Mouse (Mus musculus) forebrain, embryonic 15.5 days (tissue): ENCODE measurements around the gene Ifitm7. TPM values are rescaled to one million over a fixed set of nuclear protein-coding genes. Genes with fewer than 3 reads are reported as not detected.

ENCODE experiments used
- ATAC-seq: fragments of 200-750 bp; cut with Nextera tagmentation; replicated peaks from 2 replicates; pipeline ENCODE4 v1.8.0; 2017; ENCODE audit warnings: mild to moderate bottlenecking, moderate TSS enrichment, moderate library complexity
- H3K27ac ChIP-seq: fragments of 300-500 bp; sonication (generic); replicated peaks from 2 replicates; pipeline ENCODE4 v1.5.1; 2015; ENCODE audit warnings: mild to moderate bottlenecking, inconsistent platforms
- H3K27me3 ChIP-seq: fragments of 300-500 bp; sonication (generic); 2 replicates; pipeline ENCODE4 v1.6.1; 2015; ENCODE audit warnings: inconsistent platforms
- H3K36me3 ChIP-seq: fragments of 300-500 bp; sonication (generic); 2 replicates; pipeline ENCODE4 v1.6.1; 2015; ENCODE audit warnings: mild to moderate bottlenecking, inconsistent platforms
- H3K4me1 ChIP-seq: fragments of 300-500 bp; sonication (generic); 2 replicates; pipeline ENCODE4 v1.6.1; 2015; ENCODE audit warnings: inconsistent platforms
- H3K4me2 ChIP-seq: fragments of 300-500 bp; sonication (generic); replicated peaks from 2 replicates; pipeline ENCODE4 v1.6.1; 2015; ENCODE audit warnings: mild to moderate bottlenecking, inconsistent platforms
- H3K4me3 ChIP-seq: fragments of 300-500 bp; sonication (generic); 2 replicates; pipeline ENCODE4 v1.5.1; 2015; ENCODE audit warnings: mild to moderate bottlenecking, inconsistent platforms
- H3K9ac ChIP-seq: fragments of 300-500 bp; sonication (generic); replicated peaks from 2 replicates; pipeline ENCODE4 v1.6.1; 2015; ENCODE audit warnings: mild to moderate bottlenecking, inconsistent platforms
- H3K9me3 ChIP-seq: fragments of 300-500 bp; sonication (generic); 2 replicates; pipeline ENCODE4 v1.6.1; 2016; ENCODE audit warnings: inconsistent platforms
- WGBS: fragments of 180-500 bp; shearing (Covaris S2); methylation state at CpG from one replicate; pipeline ENCODE4 v1.1.7; 2015; ENCODE audit warnings: mixed read lengths; 5-methylcytosine and 5-hydroxymethylcytosine counted together
- polyA plus RNA-seq: library from polyadenylated mRNA; unstranded; fragments of >200 nt; fragmentation: Nextera tagmentation; extraction: Ambion mirVana; gene quantifications from 2 replicates; pipeline ENCODE4 v1.2.1, GENCODE M21; 2015

The Ifitm7 gene
- 0.26 and 0.80 TPM in 2 replicates for polyA plus RNA-seq

DNA sequence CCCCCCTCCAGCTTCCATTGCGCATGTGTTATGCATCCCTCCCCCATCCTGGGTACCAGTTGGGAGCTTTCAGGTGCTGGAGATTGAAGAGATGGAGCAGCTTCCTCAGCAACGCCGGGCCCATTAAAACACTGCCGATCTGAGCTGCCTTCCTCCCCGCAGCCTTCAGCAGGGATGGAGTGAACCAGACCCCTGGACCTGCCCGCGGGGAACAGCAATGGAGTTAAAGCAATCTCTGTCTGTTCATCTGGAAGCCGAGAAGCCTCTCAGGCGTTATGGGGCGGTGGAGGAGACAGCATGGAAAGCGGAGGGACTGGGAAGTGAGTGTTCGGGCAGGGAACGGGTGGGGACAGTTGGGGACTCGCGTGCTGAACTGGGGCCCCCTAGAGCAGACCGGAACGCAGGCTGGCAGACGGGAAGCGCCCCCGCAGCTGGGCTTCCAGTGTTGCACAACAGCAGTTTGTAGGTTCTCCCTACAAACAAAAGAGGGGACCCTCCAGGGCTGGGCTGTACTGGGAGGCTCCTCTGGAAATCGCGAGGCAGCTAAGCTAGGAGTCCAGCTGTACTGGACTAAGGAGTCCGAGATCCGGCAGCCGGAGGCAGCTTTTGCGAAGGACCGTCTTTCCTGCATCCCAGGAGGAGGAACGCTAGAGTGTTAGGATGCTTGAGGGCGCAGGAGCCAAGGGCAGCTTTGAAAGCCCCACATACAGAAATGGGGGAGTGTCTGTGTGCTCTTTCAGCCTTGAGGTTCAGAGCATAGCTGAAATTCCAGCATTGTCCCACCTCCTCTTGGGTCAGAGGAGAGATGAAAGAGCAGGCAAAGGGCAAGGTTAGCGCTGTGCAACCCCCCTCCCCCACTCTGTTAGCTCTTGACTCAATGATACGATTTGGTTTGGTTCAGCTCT is at the start of gene Ifitm7, which contains the start of gene 2900011O08Rik:
Gene Ifitm7 (minus strand): TSS at position 315 of the 905 bp plus-strand sequence.
Gene 2900011O08Rik (plus strand): TSS at position 31 of the 905 bp plus-strand sequence.
- Histone ChIP-seq H3K27ac (peak within 1 kb of the TSS; percentile 95), H3K4me1 (peaks cover 21% of the 10 kb centered on the region), H3K9me3 (no peaks in the 10 kb centered on the region), H3K4me3 (peak within 1 kb of the TSS; percentile 76), H3K27me3 (no peaks in the 10 kb centered on the region), H3K36me3 (no peaks in the 10 kb centered on the region; the same call in 1 of the 2 replicates), H3K4me2 (peak within 1 kb of the TSS; percentile 54), H3K9ac (peak within 1 kb of the TSS; percentile 90)
- ATAC-seq = peak; percentile 92
- under 1% methylated on average over 31 of the region's 31 CpGs for WGBS

DNA sequence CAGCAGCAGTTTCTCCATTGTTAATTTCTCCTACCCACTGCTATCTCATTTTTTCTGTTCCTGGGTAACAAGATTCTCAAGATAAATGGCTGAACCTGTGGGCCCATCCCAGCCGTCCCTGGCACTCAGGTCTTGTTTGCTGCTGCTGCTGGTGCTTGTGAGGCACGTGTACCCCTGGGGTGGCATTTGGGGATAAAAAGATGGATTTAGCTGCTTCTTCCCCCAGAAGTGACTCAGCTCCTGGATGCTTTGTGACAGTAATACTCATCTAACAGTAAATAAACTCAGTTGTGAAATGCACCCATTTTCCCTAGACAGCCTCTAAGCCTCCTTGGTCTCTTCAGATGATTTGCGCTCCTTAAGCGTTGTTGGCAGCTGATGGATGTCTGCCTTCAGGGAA is 46.4 kb upstream of the Ifitm7 start:
- no peak overlapping the region for H3K4me2 ChIP-seq
- ATAC-seq = no peak
- H3K9me3 ChIP-seq = no peaks in the 10 kb centered on the region
- peaks cover 4% of the 10 kb centered on the region; the same call in 1 of the 2 replicates for H3K4me1 ChIP-seq
- H3K27me3 ChIP-seq = no peaks in the 10 kb centered on the region
- no peak overlapping the region for H3K9ac ChIP-seq
- no peak overlapping the region for H3K4me3 ChIP-seq
- 81% methylated on average over 4 of the region's 4 CpGs for WGBS
- H3K36me3 ChIP-seq = no peaks in the 10 kb centered on the region; the same call in 1 of the 2 replicates
- no peak overlapping the region for H3K27ac ChIP-seq

DNA sequence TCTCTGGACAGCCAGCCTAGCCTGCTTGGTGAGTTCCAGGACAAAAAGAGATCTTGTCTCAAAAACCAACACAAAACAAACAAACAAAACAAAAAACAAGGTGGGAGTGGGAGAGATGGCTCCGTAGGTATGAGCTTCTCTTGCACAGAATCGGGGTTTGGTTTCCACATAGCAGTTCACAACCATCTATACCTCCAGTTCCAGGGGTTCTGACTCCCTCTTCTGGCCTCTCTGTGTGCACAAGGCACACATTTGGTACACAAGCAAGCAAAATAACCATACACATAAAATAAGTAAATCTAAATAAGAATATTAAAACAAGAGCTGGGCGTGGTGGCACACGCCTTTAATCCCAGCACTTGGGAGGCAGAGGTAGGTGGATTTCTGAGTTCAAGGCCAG is 44.0 kb upstream of the Ifitm7 start:
- 86% methylated on average over 4 of the region's 4 CpGs for WGBS
- H3K4me3 ChIP-seq = no peak overlapping the region

DNA sequence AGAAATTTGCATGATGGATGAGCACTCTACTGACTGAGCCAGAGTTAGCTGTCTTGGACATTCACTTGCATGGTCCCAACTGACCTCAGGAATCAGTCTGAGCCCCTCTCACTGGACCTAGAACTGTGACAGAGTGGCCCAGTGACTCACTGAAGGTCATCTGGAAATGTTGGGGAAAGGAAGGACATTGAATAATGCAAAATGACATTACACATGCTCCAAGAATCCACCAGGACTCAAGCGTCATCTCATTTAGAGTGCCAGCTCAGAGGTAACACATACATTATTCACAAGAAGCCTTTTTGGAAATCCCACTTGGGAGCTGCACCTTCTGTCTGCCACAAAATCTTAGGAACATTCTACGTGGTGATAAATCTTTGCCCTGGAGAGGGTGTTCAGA is 43.2 kb upstream of the Ifitm7 start:
- Histone ChIP-seq H3K4me2 (no peak overlapping the region), H3K27me3 (no peaks in the 10 kb centered on the region), H3K4me1 (peaks cover 4% of the 10 kb centered on the region; the same call in 1 of the 2 replicates), H3K36me3 (no peaks in the 10 kb centered on the region; the same call in 1 of the 2 replicates), H3K27ac (no peak overlapping the region), H3K4me3 (no peak overlapping the region), H3K9ac (no peak overlapping the region), H3K9me3 (no peaks in the 10 kb centered on the region)
- ATAC-seq = no peak
- WGBS = 75% methylated on average over 2 of the region's 2 CpGs

More for the DNA sequence above, 44.0 kb upstream of the Ifitm7 start:
- Histone ChIP-seq H3K9me3 (no peaks in the 10 kb centered on the region), H3K4me1 (peaks cover 4% of the 10 kb centered on the region; the same call in 1 of the 2 replicates), H3K4me2 (no peak overlapping the region), H3K27me3 (no peaks in the 10 kb centered on the region), H3K9ac (no peak overlapping the region), H3K27ac (no peak overlapping the region), H3K36me3 (no peaks in the 10 kb centered on the region; the same call in 1 of the 2 replicates)
- ATAC-seq = no peak

DNA sequence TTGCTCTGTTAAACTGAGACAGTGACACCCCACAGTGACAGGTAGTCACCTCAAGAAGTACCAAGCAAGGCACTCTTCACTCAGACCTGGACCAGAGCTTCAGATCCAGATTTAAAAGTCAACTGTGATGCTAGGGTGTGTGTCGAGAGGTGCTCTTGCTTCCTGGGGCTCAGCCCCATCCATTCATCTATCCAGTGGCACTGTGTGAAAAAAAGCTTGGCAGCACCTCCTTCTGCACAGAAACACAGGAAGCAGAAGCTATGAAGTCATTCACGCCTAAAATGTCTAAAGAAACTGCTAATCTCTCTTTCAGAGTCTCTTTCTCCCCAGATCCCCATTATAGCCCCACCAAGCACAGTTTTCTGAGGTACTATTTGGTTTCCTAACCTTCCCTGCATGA is 42.4 kb upstream of the Ifitm7 start:
- no peak for ATAC-seq
- Histone ChIP-seq H3K9ac (no peak overlapping the region), H3K4me3 (no peak overlapping the region), H3K4me1 (peaks cover 4% of the 10 kb centered on the region; the same call in 1 of the 2 replicates), H3K27me3 (no peaks in the 10 kb centered on the region), H3K9me3 (no peaks in the 10 kb centered on the region), H3K27ac (no peak overlapping the region), H3K4me2 (no peak overlapping the region), H3K36me3 (no peaks in the 10 kb centered on the region; the same call in 1 of the 2 replicates)
- 47% methylated on average over 2 of the region's 2 CpGs for WGBS

DNA sequence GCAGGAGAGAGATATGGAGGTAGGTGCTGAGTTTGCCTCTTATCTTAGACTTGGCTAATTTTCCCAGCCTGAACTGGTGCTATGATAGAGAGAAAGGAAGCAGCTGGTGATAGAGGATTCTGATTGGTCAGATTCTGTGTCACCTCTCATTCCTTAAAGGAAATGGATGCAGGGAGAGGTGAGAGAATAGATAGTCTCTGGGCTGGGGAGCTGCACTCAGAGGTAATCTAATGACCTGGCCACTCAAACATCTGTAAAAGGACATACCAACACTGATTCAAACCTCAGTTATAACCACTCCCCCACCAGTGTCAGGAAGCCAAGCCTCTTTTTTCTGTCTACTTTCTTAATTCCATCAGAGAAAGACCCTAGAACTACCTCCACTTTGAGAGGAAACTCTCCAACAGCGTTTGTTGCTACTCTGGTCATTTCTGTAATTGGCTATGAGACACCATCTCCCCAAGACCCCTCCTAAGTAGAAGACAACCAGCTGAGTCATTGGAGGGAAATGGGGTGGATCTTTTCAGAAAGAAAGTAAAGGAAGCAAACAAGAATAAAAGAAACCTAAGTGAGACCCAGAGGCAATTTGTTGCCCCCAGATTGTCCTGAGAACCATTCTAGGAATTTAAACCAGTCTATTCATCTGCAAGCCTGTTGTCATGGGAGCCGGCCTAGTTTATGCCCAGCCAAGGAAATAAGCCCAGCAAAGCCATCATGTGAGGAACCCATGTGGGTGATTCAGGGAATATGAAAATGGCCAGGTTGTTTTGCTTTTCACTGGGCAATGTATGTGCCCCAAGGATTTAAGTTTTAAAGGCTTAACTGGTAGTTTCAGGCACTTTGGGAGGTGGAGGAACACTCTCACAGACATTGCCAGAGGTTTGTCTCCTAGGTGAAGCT is 38.7 kb upstream of the Ifitm7 start:
- WGBS = 13% methylated on average over 2 of the region's 2 CpGs
- Histone ChIP-seq H3K9ac (no peak overlapping the region), H3K4me2 (no peak overlapping the region), H3K4me3 (no peak overlapping the region), H3K27ac (no peak overlapping the region), H3K36me3 (no peaks in the 10 kb centered on the region), H3K4me1 (peaks cover 4% of the 10 kb centered on the region; the same call in 1 of the 2 replicates), H3K27me3 (no peaks in the 10 kb centered on the region), H3K9me3 (no peaks in the 10 kb centered on the region)
- no peak for ATAC-seq

DNA sequence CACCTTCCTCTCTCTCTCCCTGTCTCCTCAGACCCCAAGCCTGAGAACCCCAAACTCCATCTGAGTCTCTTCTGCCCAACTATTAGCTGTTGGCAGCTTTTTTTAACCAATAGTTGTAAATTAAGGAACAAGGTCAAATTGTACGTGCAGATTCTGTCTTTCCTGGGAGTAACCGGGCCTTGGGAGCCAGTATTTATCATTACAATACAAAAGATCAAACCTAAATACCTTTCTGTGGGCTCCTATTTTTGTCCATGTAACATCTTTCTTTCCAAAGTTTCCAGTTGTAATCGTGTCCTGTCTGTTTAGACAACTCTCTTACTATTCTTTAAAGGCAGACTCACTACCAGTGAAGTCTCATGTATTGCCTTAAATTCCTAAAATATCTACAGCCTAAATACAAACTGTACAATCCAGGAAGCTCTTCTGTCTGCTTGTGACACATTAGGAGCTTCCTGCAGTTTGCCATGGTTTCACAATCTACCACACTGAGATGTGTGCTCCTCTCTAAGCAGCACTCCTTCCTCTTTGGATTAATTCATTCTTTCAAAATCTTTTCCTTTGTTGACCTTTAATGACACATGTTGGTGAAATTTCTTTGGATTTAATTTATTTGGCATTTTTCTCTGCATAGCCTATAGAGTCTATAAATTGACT is 34.6 kb upstream of the Ifitm7 start:
- no peak overlapping the region for H3K4me3 ChIP-seq
- H3K36me3 ChIP-seq = no peaks in the 10 kb centered on the region
- H3K4me1 ChIP-seq = no peaks in the 10 kb centered on the region
- H3K27ac ChIP-seq = no peak overlapping the region
- H3K27me3 ChIP-seq = no peaks in the 10 kb centered on the region
- WGBS = 88% methylated on average over 3 of the region's 3 CpGs
- H3K9ac ChIP-seq = no peak overlapping the region
- H3K9me3 ChIP-seq = no peaks in the 10 kb centered on the region
- no peak for ATAC-seq
- H3K4me2 ChIP-seq = no peak overlapping the region

DNA sequence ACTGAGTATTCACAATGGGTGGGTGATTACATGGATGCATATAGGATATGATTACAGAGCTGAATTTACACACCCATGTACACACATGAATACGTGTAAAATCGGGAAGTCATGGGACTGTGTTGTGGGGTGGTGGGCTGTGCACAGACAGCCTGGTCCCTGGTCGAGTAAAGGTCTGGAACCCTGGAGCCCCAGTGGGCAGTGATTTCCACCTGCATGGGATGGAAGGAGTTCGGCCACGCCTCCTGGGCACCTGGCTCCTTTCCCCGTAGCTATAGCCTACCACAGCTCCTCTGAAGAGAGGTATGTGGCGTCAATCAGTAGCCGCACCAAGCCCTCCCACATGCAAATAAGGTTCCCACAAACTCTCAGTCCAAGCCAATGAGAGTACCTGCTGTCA is 30.6 kb upstream of the Ifitm7 start:
- Histone ChIP-seq H3K4me1 (no peaks in the 10 kb centered on the region), H3K4me2 (no peak overlapping the region), H3K27ac (no peak overlapping the region), H3K9me3 (no peaks in the 10 kb centered on the region), H3K9ac (no peak overlapping the region), H3K4me3 (no peak overlapping the region), H3K27me3 (no peaks in the 10 kb centered on the region), H3K36me3 (no peaks in the 10 kb centered on the region)
- 91% methylated on average over 8 of the region's 8 CpGs for WGBS
- no peak for ATAC-seq

DNA sequence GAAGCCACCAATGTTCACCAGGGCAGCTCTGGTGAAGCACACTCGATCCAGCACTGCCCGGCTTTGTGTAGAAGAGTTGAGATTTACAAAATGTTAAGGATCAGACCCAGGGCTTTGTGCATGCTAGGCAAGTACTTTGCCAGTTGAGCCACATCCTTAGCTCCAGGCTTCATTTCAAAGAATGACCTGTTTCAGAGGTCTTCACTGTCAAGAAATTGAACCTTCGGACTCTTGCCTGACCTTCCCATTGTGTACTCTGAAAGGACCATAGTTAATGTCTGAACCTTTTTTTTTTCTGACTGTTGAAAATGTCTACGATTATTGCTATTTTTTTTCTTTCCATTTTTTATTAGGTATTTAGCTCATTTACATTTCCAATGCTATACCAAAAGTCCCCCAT is 23.3 kb upstream of the Ifitm7 start:
- H3K4me3 ChIP-seq = no peak overlapping the region
- no peak overlapping the region for H3K4me2 ChIP-seq
- no peaks in the 10 kb centered on the region for H3K36me3 ChIP-seq
- WGBS = 94% methylated on average over 4 of the region's 4 CpGs
- H3K27ac ChIP-seq = no peak overlapping the region
- H3K27me3 ChIP-seq = no peaks in the 10 kb centered on the region
- no peak for ATAC-seq
- H3K4me1 ChIP-seq = no peaks in the 10 kb centered on the region
- no peaks in the 10 kb centered on the region for H3K9me3 ChIP-seq
- H3K9ac ChIP-seq = no peak overlapping the region

DNA sequence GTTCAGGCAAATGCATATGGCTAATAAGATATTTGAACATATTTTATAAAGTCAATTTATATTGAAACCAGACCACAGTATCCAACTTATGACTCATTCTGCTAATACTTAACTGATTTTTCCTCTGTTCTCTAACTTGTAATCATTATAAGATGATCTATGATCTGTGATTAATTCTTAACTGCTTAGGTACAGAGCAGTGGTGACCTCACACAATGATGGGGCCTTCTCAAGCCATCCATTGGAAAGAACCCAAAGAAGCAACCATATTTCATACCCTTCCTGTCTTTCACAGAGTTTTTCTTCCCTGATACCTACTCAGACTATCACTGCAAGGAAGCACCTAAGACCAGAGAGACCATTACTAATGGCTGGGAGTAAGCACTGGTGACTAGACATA is 22.0 kb upstream of the Ifitm7 start:
- Histone ChIP-seq H3K9ac (no peak overlapping the region), H3K36me3 (no peaks in the 10 kb centered on the region), H3K4me2 (no peak overlapping the region), H3K27me3 (no peaks in the 10 kb centered on the region), H3K4me3 (no peak overlapping the region), H3K27ac (no peak overlapping the region), H3K4me1 (no peaks in the 10 kb centered on the region), H3K9me3 (no peaks in the 10 kb centered on the region)
- no peak for ATAC-seq

DNA sequence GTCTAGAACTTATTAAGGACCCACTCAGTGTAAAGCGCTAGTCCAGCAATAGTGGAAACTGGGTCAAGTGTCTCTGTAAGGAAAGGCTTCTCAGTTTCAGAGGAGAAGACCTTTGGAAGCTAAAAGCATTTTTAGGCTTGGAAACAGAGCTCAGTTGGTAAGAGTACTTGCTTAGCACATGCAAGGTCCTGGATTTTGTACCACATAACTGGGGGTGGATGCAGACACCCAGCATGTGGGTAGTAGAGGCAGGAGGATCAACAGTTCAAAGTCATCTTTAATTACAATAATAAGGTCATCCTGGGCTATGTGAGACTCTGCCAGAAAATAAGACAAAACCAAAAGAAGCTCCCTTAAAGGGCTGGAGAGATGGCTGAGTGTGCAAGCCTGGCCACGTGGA is 21.4 kb upstream of the Ifitm7 start:
- WGBS = 71% methylated on average over 2 of the region's 2 CpGs
- H3K9me3 ChIP-seq = no peaks in the 10 kb centered on the region
- H3K4me2 ChIP-seq = no peak overlapping the region
- ATAC-seq = no peak
- H3K27me3 ChIP-seq = no peaks in the 10 kb centered on the region
- H3K27ac ChIP-seq = no peak overlapping the region
- H3K9ac ChIP-seq = no peak overlapping the region
- no peak overlapping the region for H3K4me3 ChIP-seq
- H3K36me3 ChIP-seq = no peaks in the 10 kb centered on the region
- no peaks in the 10 kb centered on the region for H3K4me1 ChIP-seq
